Mouse (Mus musculus) hematopoietic stem cell, adult 5-6 weeks (primary cell): Measurements from ENCODE around the gene Immp2l. TPM values are rescaled to one million over a fixed set of nuclear protein-coding genes. Genes with fewer than 3 reads are reported as not detected.

ENCODE experiments used
- ATAC-seq, 2 experiments: fragments of 125-278 bp in 1 of 2; replicated peaks in 1 of 2; 2 replicates each; pipeline ENCODE4 v1.8.0; 2016 to 2017; ENCODE audit warnings: inconsistent platforms in 2 of 2, mild to moderate bottlenecking in 2 of 2, moderate number of reproducible peaks in 2 of 2, low read depth in 1 of 2, moderate TSS enrichment in 1 of 2; ENCODE audit not compliant: low FRiP score in 2 of 2, poor library complexity in 2 of 2, severe bottlenecking in 2 of 2, insufficient read depth in 1 of 2, low TSS enrichment in 1 of 2
- total RNA-seq: library from RNA; stranded (forward); fragments of 172-1452, 232-1000 nt; gene quantifications from 2 replicates; pipeline ENCODE4 v1.2.3, GENCODE M21; 2017

Immp2l gene
- total RNA-seq, 1 experiment from 2014 or later = 22.7 TPM

- 0 out of 4 replicates have a peak, but pooled peaks of 1 of the 2 experiments have one; percentile 12 for ATAC-seq
Measured at GRCm38 (mm10) chr12:41111456-41111855, 87.6 kb downstream of the Immp2l start.

GRCm38 (mm10) chr12:41112137-41112536 lies 88.2 kb downstream of the Immp2l start:
- no peak for ATAC-seq

GRCm38 (mm10) chr12:41118358-41118757 lies 94.5 kb downstream of the Immp2l start:
- no peak for ATAC-seq

- no peak for ATAC-seq
Measured at GRCm38 (mm10) chr12:41119657-41120056, 95.8 kb downstream of the Immp2l start.

- ATAC-seq = peak in 1 of 2 experiments; percentile 85; a peak in 2 of 4 replicates
Measured at GRCm38 (mm10) chr12:41123207-41123606, 99.3 kb downstream of the Immp2l start.

- ATAC-seq = no peak
Measured at GRCm38 (mm10) chr12:41134885-41135284, 111.0 kb downstream of the Immp2l start.

GRCm38 (mm10) chr12:41159543-41159942 lies 135.7 kb downstream of the Immp2l start:
- no peak for ATAC-seq

GRCm38 (mm10) chr12:41167802-41168201 lies 143.9 kb downstream of the Immp2l start:
- no peak for ATAC-seq

- no peak for ATAC-seq
Measured at GRCm38 (mm10) chr12:41170051-41170450, 146.2 kb downstream of the Immp2l start.

GRCm38 (mm10) chr12:41182856-41183255 lies 159.0 kb downstream of the Immp2l start:
- ATAC-seq = peak; percentile 81 to 93

GRCm38 (mm10) chr12:41185060-41185459 lies 161.2 kb downstream of the Immp2l start:
- ATAC-seq = no peak

GRCm38 (mm10) chr12:41185509-41185908 lies 161.6 kb downstream of the Immp2l start:
- no peak for ATAC-seq

GRCm38 (mm10) chr12:41192829-41193228 lies 168.9 kb downstream of the Immp2l start:
- ATAC-seq = no peak

GRCm38 (mm10) chr12:41196374-41196773 lies 172.5 kb downstream of the Immp2l start:
- peak; percentile 59 to 86 for ATAC-seq

GRCm38 (mm10) chr12:41215186-41215585 lies 191.3 kb downstream of the Immp2l start:
- no peak for ATAC-seq

GRCm38 (mm10) chr12:41221893-41222292 lies 198.0 kb downstream of the Immp2l start:
- no peak for ATAC-seq

GRCm38 (mm10) chr12:41223686-41224085 lies 199.8 kb downstream of the Immp2l start:
- ATAC-seq = no peak

- no peak for ATAC-seq
Measured at GRCm38 (mm10) chr12:41224538-41224937, 200.6 kb downstream of the Immp2l start.

- no peak for ATAC-seq
Measured at GRCm38 (mm10) chr12:41231966-41232365, 208.1 kb downstream of the Immp2l start.

- no peak for ATAC-seq
Measured at GRCm38 (mm10) chr12:41237880-41238279, 214.0 kb downstream of the Immp2l start.
